Comparison of ENCODE assay signal across 8 mouse cellular contexts in the genomic region with DNA sequence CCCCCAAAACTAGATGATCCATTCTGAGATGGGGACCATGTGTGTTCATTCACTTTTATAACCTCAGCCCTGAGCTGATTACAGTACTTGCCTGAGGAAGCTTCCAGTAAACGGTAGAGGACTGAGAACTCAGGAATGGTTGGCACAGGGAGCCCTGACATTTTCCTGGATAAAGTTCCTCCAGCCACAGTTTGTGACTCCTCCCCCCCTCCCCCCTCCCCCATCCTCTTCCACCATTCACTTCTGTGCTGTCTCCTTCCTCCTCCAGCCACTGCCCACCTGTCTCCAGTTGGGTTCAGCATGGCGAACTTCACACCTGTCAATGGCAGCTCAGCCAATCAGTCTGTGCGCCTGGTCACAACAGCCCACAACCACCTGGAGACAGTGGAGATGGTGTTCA. TPM values are rescaled to one million over a fixed set of nuclear protein-coding genes. Genes with fewer than 3 reads are reported as not detected.
DNase-seq lines count a peak whose midpoint lies in the region; ATAC-seq and TF ChIP-seq lines count a peak whose summit lies in the region.

A gene (plus strand): TSS at position 301 of the 400 bp plus-strand sequence.

- WGBS in heart, embryonic 10.5 days: 84% methylated on average over 3 of the region's 3 CpGs
- 83% methylated on average over 3 of the region's 3 CpGs for WGBS in intestine, embryonic 15.5 days
- 79% methylated on average over 3 of the region's 3 CpGs for WGBS in liver, postnatal 0 days (ENCODE audit: insufficient replicate concordance)

- peak within 1 kb of the TSS; percentile 46 for H3K4me2 ChIP-seq in intestine, embryonic 15.5 days (replicated peaks)
- peak within 1 kb of the TSS; percentile 15; the same call in 1 of the 2 replicates for H3K4me2 ChIP-seq in liver, postnatal 0 days (ENCODE audit: low read depth, low read length)

- peak within 1 kb of the TSS; percentile 7; the same call in 1 of the 2 replicates for H3K27ac ChIP-seq in heart, embryonic 10.5 days
- no peak within 1 kb of the TSS for H3K27ac ChIP-seq in intestine, embryonic 15.5 days
- H3K27ac ChIP-seq in liver, postnatal 0 days (ENCODE audit: low read depth): no peak within 1 kb of the TSS

- H3K9me3 ChIP-seq in heart, embryonic 10.5 days: no peaks in the 10 kb centered on the region
- H3K9me3 ChIP-seq in megakaryocyte, embryonic 14.5 days: no peaks in the 10 kb centered on the region
- no peaks in the 10 kb centered on the region for H3K9me3 ChIP-seq in intestine, embryonic 15.5 days
- no peaks in the 10 kb centered on the region for H3K9me3 ChIP-seq in liver, postnatal 0 days (ENCODE audit: low read length)

- peaks cover 43% of the 10 kb centered on the region for H3K27me3 ChIP-seq in heart, embryonic 10.5 days (ENCODE audit: insufficient read depth, poor library complexity, severe bottlenecking)
- peaks cover 43% of the 10 kb centered on the region for H3K27me3 ChIP-seq in megakaryocyte, embryonic 14.5 days (replicated peaks)
- H3K27me3 ChIP-seq in intestine, embryonic 15.5 days (replicated peaks): peaks cover 22% of the 10 kb centered on the region
- H3K27me3 ChIP-seq in liver, postnatal 0 days (ENCODE audit: insufficient read depth, low read length): peaks cover 55% of the 10 kb centered on the region

- peak within 1 kb of the TSS; percentile 36 for H3K4me3 ChIP-seq in heart, embryonic 10.5 days
- peak within 1 kb of the TSS; percentile 84 for H3K4me3 ChIP-seq in megakaryocyte, embryonic 14.5 days (replicated peaks)
- no peak within 1 kb of the TSS for H3K4me3 ChIP-seq in intestine, embryonic 15.5 days (replicated peaks)
- no peak within 1 kb of the TSS for H3K4me3 ChIP-seq in liver, postnatal 0 days (ENCODE audit: low read depth, low read length)

- ATAC-seq in megakaryocyte, adult 5-6 weeks (ENCODE audit: poor library complexity, severe bottlenecking): no peak
- no peak for ATAC-seq in intestine, embryonic 15.5 days
- ATAC-seq in liver, postnatal 0 days: no peak

- 0 out of 2 replicates have a peak, but pooled peaks cover 6% of the 10 kb centered on the region for H3K36me3 ChIP-seq in heart, embryonic 10.5 days
- peaks cover 38% of the 10 kb centered on the region for H3K36me3 ChIP-seq in megakaryocyte, embryonic 14.5 days (replicated peaks; ENCODE audit: low read length)
- no peaks in the 10 kb centered on the region for H3K36me3 ChIP-seq in intestine, embryonic 15.5 days
- H3K36me3 ChIP-seq in liver, postnatal 0 days (replicated peaks; ENCODE audit: insufficient read depth, low read length): no peaks in the 10 kb centered on the region

- no peak for TF ChIP-seq CTCF in liver, postnatal 0 days (IDR thresholded peaks at IDR 0.05; ENCODE audit: low read depth)

- H3K4me1 ChIP-seq in heart, embryonic 10.5 days: peaks cover 65% of the 10 kb centered on the region
- H3K4me1 ChIP-seq in megakaryocyte, embryonic 14.5 days: peaks cover 85% of the 10 kb centered on the region
- H3K4me1 ChIP-seq in intestine, embryonic 15.5 days (replicated peaks): peaks cover 45% of the 10 kb centered on the region
- peaks cover 31% of the 10 kb centered on the region for H3K4me1 ChIP-seq in liver, postnatal 0 days (ENCODE audit: insufficient read depth)

- no peak within 1 kb of the TSS for H3K9ac ChIP-seq in intestine, embryonic 15.5 days
- H3K9ac ChIP-seq in liver, postnatal 0 days (replicated peaks): no peak within 1 kb of the TSS

- DNase-seq in heart, embryonic 10.5 days (ENCODE audit: low spot score): no peak
- no peak for DNase-seq in heart, adult 9 months (ENCODE audit: low spot score in 2 of 2)
- DNase-seq in liver, postnatal 0 days: no peak
- no peak for DNase-seq in spleen, postnatal 10 days (ENCODE audit: low spot score in 2 of 2)
- no peak for DNase-seq in gastrocnemius, postnatal 10 days

- no peak for TF ChIP-seq EP300 in liver, postnatal 0 days (IDR thresholded peaks at IDR 0.05; ENCODE audit: low read depth)

RNA-seq across cellular contexts. Expression of the gene that starts here (rescaled TPM):
- polyA plus RNA-seq in heart, embryonic 10.5 days (2016; fragmentation: Nextera tagmentation; extraction: Ambion mirVana): 0.16 and 0.57 TPM in 2 replicates
- 0.92 and 2.8 TPM in 2 replicates for polyA plus RNA-seq in megakaryocyte, embryonic 14.5 days (2012; ENCODE audit: insufficient read depth, low replicate concordance)
- total RNA-seq in megakaryocyte, adult 5-6 weeks (2015): not detected in 2 replicates
- total RNA-seq in megakaryocyte, adult 5-6 weeks (2017): not detected in 2 replicates
- 0.23 and 0.25 TPM in 2 replicates for polyA plus RNA-seq in intestine, embryonic 15.5 days (2015; fragmentation: Nextera tagmentation; extraction: Ambion mirVana)
- polyA plus RNA-seq in liver, postnatal 0 days (2015; fragmentation: Nextera tagmentation; extraction: Ambion mirVana): not detected in 2 replicates
- total RNA-seq in gastrocnemius, postnatal 10 days (2021): under 1 TPM in 1 of 2 experiments, not detected in 1; 0.16 TPM

Comparison
In these comparisons a context has a peak if more than half of its experiments do, and no peak if none do; other contexts are left out.
1. H3K4me3 ChIP-seq: peak in heart, embryonic 10.5 days (single experiment) and megakaryocyte, embryonic 14.5 days (single experiment); none in intestine, embryonic 15.5 days (single experiment) and liver, postnatal 0 days (single experiment).